Mouse (Mus musculus): ENCODE data around the gene Rab6b.

DNA sequence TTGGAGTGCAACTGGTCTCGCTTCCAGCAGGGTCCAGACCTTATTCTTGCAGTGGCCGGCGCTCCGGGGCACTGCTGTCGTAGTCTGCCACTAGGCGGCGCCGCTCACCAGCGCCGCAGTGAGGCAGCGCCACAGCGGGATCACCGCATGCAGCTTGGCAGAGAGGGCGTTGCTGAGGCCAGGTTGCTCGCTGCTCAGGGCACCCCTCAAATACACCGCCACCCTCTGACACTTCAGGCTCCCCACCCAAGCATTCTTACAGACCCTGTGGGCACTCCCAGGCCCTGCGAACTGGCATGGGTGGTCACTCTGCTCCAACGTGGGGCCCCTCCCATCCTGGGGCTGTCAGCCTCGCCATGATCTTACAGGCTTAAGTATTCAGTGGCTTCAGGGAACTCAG lies 19.3 kb upstream of the Rab6b start:
- TF ChIP-seq CTCF (IDR thresholded peaks at IDR 0.05; ENCODE audit: control insufficient read depth, insufficient read depth, insufficient read length) (peak; percentile 97), USF1 (IDR thresholded peaks at IDR 0.05; ENCODE audit: low read depth) (no peak), MYOG (IDR thresholded peaks at IDR 0.05; ENCODE audit: control insufficient read depth, extremely low read depth, insufficient read length) (no peak), FOSL1 (IDR thresholded peaks at IDR 0.05; ENCODE audit: insufficient read depth, low read length, poor library complexity, severe bottlenecking) (no peak), MAX (IDR thresholded peaks at IDR 0.05) (no peak), MYOD1 (IDR thresholded peaks at IDR 0.05; ENCODE audit: control insufficient read depth, insufficient read length, low read depth) (no peak)

All from C2C12 (cell line).